Mouse (Mus musculus): ENCODE data around the gene Zfpm1.
A peak's percentile ranks its signal among the peaks of the same experiment; 100 is the strongest.

Gene Zfpm1

DNA sequence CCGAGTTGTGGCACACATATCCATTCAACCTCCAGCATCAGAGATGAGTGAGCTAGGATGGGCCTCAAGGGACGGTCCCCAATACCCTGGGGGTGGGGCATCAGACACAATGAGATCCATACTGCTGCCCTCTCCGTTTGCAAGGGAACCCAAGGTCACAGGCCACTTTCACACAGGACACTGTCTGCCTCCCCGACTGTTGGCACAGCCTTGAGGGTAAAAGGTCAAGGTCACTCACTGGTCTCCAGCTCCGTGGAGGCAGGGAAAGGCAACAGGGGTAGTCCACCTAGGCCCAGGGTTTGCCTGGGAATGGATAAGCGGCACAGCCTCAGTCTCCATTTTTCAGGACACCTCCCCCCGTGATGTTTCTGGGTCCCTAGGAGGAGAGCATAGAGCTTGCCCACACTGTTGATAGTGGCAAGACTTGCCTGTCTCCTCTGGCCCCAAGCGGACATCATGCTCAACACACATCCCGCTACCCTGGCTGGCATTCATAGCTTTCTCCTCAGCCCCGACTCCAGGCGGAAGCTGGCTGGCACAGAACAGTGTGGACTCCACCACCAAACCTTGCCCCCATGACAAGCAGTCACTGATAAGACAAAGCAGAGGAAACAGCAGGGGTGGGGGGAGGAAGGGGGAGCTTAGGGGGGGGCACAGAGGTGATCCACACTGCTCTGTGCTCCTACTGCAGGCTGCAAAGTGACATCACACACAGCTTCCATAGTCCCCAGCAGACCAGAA is 7.1 kb upstream of the Zfpm1 start:
- no peak for DNase-seq (ENCODE audit: low spot score in 2 of 2)

DNA sequence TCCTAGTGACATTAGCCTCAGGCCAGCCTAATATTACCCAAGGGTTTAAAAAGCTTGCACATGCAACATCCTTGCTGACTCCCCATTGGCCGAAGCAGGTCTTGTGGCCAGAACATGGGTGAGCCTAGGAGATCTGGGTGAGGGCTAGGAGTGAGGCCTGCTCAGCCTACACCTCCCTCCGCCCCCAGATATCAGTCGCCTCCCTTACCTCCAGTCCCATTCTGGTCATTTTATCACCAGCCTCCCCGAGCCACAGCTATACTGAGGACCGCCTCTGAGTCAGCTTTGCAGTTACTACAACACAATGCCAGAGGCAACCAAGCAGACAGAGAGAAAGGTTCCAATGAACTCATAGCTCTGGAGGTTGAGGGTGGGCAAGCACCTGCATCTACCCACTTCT is 5.6 kb upstream of the Zfpm1 start:
- DNase-seq (ENCODE audit: low spot score in 2 of 2): no peak

DNA sequence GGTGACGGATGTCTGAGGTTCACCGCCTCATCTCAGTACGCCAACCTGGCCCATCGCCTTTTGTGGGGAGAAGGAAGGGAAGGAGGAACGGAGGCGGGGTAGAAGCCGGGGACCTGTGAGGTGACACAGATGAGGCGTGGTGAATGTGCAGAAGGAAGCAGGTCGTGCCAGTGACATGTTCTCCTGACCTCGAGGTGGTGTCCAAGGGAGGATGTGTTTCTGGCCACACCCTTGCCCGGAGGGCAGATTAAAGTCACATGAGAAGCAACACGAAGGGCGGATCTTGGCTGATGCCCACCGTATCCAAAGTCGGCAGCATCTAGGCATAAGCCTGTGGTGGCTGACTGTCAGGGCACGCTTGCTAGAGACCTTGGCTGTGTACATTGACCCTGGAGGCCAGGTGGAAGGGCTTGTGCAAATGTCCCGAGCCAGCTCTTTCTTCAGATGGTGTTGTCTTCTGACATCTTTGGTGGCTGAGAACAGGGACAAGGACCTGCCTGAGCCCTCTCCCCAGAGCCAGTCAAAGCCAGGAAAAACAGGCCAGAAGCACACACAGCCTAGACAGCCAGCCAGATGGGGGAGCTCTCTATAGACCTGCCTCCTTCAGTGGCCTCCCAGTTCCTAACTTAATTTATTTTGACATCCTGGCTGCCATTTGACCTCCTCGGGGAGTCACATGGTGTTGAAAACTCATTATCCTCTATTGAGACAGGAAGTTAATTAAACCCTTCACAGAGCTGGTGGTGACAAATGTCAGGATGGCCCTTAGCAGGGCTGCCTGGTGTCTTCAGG is 4.5 kb upstream of the Zfpm1 start:
- DNase-seq (ENCODE audit: low spot score in 2 of 2): no peak

DNA sequence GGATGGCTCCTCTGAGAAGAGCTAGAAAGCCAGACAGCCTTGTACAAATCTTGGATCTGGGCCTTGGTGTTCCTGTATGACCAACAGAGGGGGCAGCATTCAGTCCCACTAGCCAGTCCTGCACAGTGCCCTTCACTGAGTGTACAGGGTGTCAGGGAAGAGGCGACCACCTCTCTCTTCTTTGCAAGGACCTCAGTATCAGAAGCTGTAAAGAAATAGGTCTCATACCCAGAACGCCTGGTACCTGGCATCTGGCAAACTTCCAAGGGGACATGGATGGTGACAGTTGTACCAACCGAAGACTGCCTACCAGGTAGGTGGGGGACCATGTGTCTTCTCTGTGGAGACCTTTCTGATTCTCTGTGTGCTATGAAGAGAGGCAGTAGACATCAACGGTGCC is 1.8 kb upstream of the Zfpm1 start:
- no peak for DNase-seq (ENCODE audit: low spot score in 2 of 2)

DNA sequence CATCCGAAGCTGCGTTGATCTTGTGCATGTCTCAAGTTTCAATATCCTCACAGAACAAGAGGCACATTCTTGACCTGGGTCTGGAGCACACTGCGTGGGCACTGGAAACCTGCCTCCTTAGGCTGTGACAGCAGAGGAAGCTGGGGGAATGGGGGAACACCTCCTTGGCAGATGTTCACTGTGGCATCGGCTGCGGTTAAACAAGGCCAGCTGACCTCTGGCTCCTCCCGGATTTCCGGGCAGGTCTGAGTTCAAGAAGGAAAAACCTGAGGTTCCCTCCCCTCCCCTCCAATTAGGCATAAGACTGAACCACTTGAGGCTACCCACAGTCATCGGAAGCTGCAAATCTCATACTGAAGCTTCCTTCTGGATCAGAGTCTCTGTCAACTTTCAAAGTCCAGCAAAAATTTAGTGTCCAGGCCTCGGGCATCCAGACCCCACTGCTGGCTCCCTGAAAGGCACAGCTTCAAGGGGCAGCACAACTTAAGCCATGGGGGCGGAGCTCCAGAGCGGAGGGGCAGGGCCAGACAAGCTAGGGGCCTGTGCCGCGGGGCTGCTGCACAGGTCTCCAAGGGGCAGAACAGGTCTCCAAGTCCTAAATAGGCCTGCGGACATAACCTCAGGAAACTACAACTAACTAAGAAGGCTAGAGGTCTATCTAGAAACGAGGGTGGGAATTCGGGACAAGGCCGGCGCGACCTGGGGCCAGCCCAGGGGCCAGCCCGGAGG is 1.2 kb upstream of the Zfpm1 start:
- DNase-seq (ENCODE audit: low spot score in 2 of 2): no peak

DNA sequence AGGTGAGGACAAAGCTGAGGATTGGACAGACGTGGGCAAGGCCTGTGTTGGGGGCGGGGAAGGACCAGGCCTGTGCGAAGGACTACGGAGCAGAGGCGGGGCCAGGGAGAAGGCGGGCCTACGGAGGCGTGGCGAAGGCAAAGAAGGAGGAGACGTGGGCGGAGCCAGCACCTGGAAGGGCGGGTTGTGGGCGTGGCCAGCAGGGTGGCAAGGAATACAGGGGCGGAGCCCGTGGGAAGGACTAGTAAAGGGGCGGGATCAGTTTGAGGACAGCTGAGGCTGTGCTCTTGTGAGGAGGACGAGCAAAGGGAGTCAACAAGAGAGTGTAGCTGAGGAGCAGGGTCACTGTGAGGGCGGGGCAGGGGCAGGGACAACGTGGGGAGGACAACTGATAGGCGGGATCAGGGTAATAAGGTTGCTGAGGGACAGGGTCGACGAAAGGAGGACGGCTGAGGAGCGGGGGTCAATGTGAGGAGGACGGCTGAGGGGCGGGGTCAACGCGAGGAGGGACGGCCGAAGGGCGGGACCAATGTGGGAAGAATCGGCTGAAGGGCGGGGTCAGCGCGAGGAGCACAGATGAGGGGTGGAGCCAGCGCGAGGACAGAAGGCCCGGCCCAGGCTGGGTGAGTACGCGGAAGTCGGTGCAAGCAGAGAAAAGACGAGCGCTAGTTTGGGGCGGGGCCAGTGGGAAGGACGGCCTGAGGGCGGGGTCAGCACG is 465 bp upstream of the Zfpm1 start:
- DNase-seq (ENCODE audit: low spot score in 2 of 2): peak; percentile 97 to 99

DNA sequence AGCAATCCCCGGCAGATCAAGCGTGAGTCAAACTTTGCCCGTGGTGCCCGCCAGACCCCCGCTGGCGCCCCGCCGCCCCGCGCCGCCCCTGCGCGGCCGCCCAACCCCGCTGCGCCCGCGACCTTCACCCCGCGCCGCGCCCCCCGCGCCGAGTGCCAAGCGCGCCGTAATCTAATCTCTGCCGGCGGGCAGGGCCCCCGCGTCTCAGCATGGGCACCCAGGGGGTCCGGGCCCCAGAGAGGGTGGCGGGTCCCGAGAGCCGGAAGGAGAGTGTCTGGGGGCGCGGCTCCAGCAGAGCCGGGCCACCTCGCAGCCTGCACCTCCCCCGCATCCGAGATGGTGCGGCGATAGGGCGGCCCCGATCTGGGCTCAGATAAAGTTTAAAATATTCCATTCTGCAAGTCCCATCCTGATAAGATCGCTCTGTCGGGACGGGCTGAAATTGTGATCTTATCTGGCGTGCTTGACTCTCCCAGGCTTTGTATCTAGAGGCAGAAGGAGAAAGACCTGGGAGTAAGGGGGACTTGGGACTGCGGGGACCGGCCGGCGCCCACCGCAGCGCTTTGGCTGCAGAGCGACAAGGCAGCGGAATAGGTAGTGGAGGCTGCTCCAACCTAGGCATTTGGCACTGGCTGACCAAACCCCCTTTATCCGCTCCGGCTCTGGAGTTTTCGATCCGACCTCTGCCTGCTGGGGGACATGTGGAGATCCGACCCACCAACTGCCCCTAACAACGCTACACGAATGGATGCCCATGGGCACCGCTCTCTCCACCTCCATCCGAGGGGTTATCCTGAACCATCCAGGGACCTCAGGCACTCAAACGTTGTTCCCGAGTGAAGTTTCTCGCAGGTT is 787 bp downstream of the Zfpm1 start:
- DNase-seq (ENCODE audit: low spot score in 2 of 2): peak in 1 of 2 experiments; percentile 27

DNA sequence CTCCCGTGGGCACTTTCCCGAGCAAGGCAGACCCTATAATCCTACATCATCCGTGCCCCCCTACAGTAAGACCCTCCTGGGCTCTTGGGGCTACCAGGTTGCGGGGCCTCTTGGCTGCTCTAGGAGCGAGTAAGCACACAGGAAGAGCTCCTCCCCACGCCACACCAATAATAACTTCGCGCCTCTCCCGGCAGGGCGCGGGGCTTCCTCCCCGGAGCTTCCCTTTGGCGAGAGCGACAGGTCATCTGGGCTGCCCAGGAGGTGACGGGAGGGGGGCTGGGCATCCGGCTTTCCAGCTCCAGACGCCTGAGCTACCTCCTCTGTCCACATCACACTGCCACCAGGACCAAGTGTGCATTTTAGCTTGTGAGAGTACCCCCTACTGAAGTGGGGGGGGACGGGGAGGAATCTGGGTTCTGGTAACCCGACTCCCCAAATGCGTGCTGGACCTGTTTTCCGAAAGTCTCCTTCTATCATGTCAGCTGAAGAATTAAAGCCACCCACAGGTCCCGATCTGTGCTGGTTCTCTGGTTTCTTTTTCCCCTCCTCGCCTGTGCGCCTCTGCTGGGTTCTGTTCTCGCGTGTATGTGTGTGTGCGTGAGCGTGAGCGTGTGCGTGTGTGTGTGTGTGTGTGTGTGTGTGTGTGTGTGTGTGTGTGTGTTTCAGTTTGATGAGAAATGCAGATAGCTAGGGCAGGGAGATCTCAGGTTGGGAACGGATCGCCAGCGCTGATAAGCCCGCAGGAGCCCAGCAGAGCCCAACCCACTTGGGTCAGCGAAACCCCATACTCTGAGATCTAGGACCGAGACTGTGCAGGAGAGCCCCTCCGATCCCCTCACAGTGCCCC is 1.6 kb downstream of the Zfpm1 start:
- peak in 1 of 2 experiments; percentile 53 for DNase-seq (ENCODE audit: low spot score in 2 of 2)

DNA sequence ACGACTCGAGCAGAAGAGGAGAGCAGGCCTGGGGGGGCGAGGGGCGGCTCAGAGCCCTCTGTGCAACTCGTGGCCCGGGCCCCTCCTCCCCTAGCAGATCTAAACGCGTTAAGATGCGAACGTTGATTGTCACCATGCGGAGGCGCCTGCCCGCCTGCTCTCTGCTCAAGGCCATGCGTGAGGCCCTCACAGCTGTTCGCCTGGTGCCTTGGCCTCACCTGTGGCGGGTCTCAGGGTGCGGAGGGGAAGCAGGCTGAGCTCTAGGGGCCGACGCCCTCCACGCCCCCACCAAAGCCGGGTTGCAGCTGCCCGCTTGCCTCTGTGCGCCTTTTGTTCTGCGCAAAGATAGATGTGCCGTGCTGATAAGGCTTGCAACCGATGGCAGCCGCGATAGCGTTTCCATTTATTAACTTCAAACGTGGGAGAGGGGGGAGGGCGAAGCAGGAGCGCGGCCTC is 2.3 kb downstream of the Zfpm1 start:
- DNase-seq (ENCODE audit: low spot score in 2 of 2): peak in 1 of 2 experiments; percentile 51

DNA sequence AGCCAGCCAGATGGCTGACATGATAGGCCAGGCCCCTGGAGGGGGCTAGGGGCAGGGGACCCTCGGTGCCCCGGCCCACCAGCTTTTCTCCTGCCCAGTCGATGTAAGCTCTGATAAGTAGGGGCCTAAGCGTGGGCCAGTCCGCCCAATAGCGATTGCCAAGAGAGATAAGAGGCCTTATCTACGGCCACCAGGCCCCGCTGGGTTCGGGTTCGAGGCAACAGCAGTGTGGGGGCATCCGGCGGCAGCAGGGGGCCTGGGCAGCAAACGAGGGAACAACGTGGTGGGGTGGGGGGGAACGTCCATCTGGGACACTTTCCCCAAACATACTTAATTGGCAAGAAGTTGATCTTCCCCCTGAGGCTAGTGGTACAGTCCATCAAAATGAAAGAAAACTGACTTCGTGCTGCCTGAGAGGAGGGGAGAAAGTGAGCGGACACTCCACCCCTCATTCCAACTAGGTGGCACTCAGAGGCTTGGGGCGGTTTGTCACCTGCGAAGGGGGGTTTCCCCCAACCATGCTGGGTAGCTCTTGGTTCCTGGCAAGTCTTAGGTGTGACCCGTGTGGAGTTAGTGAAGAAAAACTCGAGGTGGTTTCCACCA is 2.8 kb downstream of the Zfpm1 start:
- no peak for DNase-seq (ENCODE audit: low spot score in 2 of 2)

DNA sequence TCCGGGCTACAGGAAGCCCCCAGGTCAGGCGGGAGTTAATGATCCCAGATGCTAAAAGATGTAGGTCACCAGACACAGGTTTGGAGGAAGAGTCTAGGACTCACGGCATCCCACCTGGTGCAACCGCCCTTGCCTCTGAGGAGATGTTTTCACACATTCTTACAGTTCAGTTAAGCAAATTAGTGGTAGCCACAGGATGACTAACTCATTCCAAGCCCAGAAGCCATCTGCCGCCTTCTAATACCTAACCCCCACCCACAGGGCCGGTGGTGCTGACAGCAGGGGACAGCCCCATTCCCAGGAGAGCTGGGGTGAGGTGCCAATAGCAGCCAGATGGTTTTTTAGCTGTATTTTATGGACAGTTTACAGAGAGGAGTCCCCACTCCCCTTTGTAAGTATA is 3.8 kb downstream of the Zfpm1 start:
- no peak for DNase-seq (ENCODE audit: low spot score in 2 of 2)

DNA sequence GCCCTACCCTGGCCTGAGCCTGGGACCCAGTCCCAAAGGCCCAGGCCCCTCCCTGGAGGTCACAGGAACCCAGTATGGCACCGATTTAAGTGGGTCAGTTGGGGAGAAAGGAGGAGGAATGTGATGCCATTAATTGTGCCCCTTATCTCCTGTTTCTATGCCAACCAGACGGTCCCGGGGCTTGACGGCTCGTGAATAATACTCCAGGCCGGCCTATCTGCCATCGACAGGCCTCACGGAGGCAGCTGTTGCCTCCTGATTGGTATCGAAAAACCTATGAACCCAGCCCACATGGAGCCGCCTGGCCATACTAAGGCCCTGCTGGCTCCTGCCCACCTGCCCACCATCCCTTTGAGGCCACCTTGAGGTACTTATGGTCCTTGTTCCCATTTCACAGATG is 5.0 kb downstream of the Zfpm1 start:
- DNase-seq (ENCODE audit: low spot score in 2 of 2): no peak

DNA sequence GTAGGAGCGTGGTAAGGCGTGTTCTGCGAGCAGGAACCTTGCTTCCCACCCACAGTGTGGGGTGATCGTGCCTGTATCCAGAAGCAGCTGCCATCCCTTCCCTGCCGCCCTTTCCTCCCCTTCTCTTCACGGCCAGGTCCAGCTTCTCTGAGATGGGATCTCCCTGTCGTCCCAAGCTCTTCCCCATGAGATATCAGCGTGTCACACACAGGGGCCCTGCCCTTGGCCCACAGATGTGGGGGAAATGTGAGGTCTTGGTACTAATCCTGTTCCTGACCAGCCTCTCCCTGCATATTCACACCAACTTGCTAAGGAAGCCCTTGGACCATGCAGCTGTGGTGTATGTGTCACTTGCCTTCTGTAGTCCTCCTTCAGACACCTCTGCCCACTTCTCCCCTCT is 5.8 kb downstream of the Zfpm1 start:
- DNase-seq (ENCODE audit: low spot score in 2 of 2): no peak

DNA sequence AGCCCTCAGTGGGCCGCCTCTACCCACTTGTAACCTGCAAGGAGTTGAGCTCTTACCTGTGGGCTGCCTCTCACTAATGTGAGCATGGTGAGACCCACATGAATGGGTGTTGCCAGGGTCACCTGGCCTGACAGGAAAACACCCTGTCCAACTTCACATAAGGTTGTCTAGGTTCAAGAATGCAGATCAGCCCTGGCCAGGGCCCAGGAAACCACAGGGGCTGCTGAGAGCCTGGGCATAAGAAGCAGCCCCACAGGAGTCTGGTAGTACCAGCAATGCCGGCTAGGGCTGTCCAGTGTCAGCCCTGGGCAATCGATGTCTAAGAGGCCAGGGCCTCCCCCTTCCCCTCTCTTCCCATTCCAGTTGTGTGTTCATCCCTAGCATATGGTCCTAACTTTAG is 6.4 kb downstream of the Zfpm1 start:
- DNase-seq (ENCODE audit: low spot score in 2 of 2): no peak

DNA sequence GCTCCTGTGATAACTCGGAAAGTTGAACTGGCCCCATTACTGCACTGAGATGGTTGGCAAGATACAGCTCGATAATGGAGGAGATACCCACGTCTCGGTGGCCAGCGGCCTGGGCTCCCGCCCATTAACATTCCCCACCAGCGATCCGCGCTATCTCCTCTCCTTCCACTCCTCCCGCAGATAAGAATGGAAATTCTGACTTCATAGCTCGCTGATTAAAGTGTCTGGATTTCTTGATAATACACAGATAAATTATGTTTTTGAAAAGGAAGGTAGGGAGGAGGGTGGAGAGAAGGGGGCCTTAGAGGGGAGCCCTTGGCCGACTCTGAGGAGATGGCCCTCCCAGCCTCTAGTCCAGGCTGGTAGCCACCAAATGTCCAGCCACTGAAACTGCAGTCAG is 9.1 kb downstream of the Zfpm1 start:
- no peak for DNase-seq (ENCODE audit: low spot score in 2 of 2)

DNA sequence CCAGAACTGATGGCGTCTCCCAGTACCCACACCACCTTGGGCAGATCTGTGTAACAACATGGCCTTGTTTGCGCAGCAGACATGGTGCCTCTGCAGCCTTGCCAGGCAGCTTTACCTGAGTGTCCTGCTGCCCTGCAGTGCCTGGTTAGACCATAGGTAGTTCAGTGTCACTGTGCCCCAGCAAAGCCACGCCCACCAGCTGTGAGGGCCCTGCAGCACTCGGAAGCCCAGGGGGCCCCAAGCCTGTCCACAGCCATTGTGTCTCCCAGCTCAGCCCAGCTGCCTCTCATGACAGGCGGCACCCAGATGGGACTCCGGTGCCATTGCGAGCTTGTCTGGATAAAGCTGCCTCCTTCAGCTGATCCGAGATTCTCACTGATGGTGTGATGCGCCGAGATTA is 9.6 kb downstream of the Zfpm1 start:
- DNase-seq (ENCODE audit: low spot score in 2 of 2): no peak

DNA sequence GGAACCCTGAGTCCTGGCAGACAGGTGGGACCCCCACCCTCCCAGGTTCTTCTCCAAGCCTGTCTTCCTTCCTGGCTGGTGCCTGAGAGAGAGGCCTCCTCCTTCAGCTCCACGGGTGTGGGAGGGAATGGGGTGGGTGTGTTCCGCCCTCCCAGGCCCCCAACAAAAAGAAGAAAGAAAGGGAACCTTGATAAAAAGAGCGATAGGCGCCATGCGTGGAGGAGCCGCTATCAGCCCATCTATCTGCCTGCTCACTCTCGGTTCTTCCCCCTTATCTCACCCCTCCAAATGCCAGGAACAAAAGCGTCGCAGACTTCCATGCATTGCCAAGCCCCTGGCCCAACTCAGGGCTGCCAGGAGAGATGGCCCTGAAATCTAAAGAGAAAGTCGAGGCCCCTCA is 11.5 kb downstream of the Zfpm1 start:
- no peak for DNase-seq (ENCODE audit: low spot score in 2 of 2)

DNA sequence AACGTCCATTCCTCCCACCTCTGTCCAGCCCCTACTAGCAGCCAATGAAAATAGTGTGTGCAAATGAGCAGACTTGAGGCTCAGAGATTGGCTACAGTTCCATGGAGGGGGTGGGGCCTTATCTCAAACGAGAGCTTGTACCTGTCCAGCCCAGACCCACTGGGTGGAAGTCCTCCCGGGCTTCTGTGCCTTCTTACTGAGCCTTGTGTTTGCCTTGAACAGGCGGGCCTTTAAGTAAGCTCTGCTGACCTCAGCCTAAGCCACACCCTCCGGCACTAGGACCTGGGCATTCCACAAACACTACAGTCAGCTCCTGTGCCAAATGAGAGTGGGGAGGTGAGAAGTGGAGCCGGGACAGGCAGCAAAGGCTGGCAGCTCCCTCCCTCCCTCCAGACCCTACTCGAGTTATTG is 12.3 kb downstream of the Zfpm1 start:
- DNase-seq (ENCODE audit: low spot score in 2 of 2): no peak

DNA sequence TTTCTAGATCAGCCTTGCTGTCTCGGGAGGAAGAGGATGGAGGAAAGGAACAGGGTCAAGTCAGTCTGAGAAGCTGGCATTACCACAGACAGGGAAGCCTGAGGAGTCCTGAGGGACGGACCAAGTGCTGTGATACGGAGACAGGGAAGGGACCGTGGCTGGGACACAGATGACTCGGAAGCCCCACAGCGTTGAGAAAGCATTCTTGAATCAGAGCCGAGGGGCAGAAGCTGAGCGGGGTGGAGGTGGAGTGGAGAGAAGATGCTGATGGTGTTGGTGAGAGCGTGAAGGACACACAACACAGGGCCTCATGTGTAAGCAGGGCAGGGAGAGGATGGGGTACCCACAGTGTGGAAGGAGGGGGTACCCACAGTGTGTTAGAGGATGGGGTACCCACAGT is 13.4 kb downstream of the Zfpm1 start:
- no peak for DNase-seq (ENCODE audit: low spot score in 2 of 2)

Measured in left cerebral cortex, adult 9 months (tissue).